Comparison of ENCODE assay signal across 8 mouse cellular contexts in the genomic region with DNA sequence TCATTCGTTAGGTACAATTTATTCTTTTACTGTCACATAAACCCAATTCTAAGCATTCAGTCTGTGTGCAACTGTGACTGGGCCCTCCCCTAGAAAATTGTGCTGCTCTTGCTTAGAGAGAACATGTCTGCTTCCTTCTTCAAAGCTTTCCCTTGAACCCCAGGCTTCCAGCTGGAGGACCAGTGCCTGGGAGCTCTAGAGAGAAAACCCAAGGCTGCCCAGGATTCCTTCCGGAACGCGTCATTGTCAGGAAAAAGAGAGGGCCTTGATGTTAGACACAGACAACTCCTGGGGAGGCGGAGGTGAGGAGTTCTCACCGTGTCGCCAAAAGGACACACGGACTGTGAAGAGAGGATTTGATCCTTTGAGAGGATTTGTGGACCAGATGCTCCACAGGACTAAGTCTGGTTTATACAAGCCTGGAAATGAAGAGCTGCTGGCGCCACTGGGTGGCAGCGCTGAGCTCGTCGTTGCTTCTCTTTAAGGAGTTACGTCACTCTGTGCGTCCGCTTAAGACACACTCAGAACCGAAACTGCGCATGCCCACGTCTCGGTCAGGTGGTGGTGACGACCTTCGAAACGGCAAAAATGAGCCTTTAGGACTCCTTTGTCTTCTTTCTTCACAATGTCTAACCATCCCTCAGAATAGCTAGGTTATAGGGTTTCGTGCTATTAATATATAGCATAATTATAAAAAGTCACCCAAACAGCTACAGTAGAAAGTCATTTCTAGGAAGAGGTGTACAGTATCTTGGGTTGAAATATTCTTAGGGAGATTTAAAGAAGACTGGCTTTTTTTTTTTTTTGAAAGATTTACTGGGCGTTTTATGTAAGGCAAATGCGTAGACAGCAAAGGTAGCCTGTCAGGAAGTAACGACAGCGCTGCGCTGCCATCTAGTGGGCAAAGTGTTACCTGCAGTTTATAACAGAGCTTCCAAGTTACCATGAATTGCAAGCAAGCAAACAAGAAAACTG. TPM values are rescaled to one million over a fixed set of nuclear protein-coding genes. Genes with fewer than 3 reads are reported as not detected.
DNase-seq lines count a peak whose midpoint lies in the region; ATAC-seq and TF ChIP-seq lines count a peak whose summit lies in the region.

No protein-coding gene starts in this region.

- peak overlapping the region; percentile 36 for H3K4me3 ChIP-seq in bone marrow, adult 2 months (replicated peaks; ENCODE audit: control insufficient read depth, low read depth, low read length)
- peak overlapping the region; percentile 42 for H3K4me3 ChIP-seq in embryonic facial prominence, embryonic 15.5 days (replicated peaks)
- peak overlapping the region; percentile 36 for H3K4me3 ChIP-seq in limb, embryonic 14.5 days (replicated peaks; ENCODE audit: low read length)
- H3K4me3 ChIP-seq in midbrain, postnatal 0 days (ENCODE audit: low read depth, low read length): peak overlapping the region; percentile 23; the same call in 1 of the 2 replicates

- H3K4me1 ChIP-seq in bone marrow, adult 2 months (ENCODE audit: control insufficient read depth, insufficient read depth, low read length): no peaks in the 10 kb centered on the region
- H3K4me1 ChIP-seq in embryonic facial prominence, embryonic 15.5 days: peaks cover 14% of the 10 kb centered on the region
- peaks cover 15% of the 10 kb centered on the region for H3K4me1 ChIP-seq in limb, embryonic 14.5 days (ENCODE audit: control insufficient read depth, insufficient read depth, low read length)
- H3K4me1 ChIP-seq in midbrain, postnatal 0 days (ENCODE audit: insufficient read depth, low read length): peaks cover under 1% of the 10 kb centered on the region; the same call in 1 of the 2 replicates

- no peaks in the 10 kb centered on the region for H3K27me3 ChIP-seq in embryonic facial prominence, embryonic 15.5 days
- H3K27me3 ChIP-seq in limb, embryonic 14.5 days (ENCODE audit: control insufficient read depth, insufficient read depth, low read length): no peaks in the 10 kb centered on the region
- H3K27me3 ChIP-seq in midbrain, postnatal 0 days (ENCODE audit: insufficient read depth, low read length): no peaks in the 10 kb centered on the region

- DNase-seq in 416B (ENCODE audit: low read depth): peak; percentile 99
- peak; percentile 91 for DNase-seq in heart, adult 8-10 months (ENCODE audit: low spot score)
- DNase-seq in kidney, adult 9 months: peak; percentile 97
- DNase-seq in limb, embryonic 14.5 days (ENCODE audit: low spot score): peak; percentile 98
- peak; percentile 99 for DNase-seq in midbrain, postnatal 0 days (ENCODE audit: low spot score)
- DNase-seq in spleen, postnatal 14 days (ENCODE audit: low spot score in 2 of 2): peak; percentile 83 to 88

- TF ChIP-seq POLR2A in bone marrow, adult 2 months (IDR thresholded peaks at IDR 0.05; ENCODE audit: borderline replicate concordance, control insufficient read depth, low read depth, low read length): no peak
- peak; percentile 47; the same call in 1 of the 2 replicates for TF ChIP-seq POLR2A in limb, embryonic 14.5 days (IDR thresholded peaks at IDR 0.05; ENCODE audit: borderline replicate concordance, extremely low read depth, insufficient read depth, insufficient read length)

- H3K9me3 ChIP-seq in embryonic facial prominence, embryonic 15.5 days (replicated peaks): no peaks in the 10 kb centered on the region
- no peaks in the 10 kb centered on the region for H3K9me3 ChIP-seq in limb, embryonic 14.5 days (ENCODE audit: control insufficient read depth, low read length)
- H3K9me3 ChIP-seq in midbrain, postnatal 0 days (ENCODE audit: low read length): no peaks in the 10 kb centered on the region

- H3K9ac ChIP-seq in embryonic facial prominence, embryonic 15.5 days: no peak overlapping the region
- H3K9ac ChIP-seq in limb, embryonic 14.5 days (ENCODE audit: low read depth, low read length, severe bottlenecking): peak overlapping the region; percentile 43; the same call in 1 of the 2 replicates
- peak overlapping the region; percentile 24; the same call in 1 of the 2 replicates for H3K9ac ChIP-seq in midbrain, postnatal 0 days (replicated peaks; ENCODE audit: low read length, poor library complexity, severe bottlenecking)

- 10% methylated on average over 28 of the region's 28 CpGs for WGBS in bone marrow, adult 2 months
- 7% methylated on average over 28 of the region's 28 CpGs for WGBS in embryonic facial prominence, embryonic 15.5 days
- WGBS in limb, embryonic 14.5 days: 5% methylated on average over 28 of the region's 28 CpGs
- 8% methylated on average over 28 of the region's 28 CpGs for WGBS in midbrain, postnatal 0 days

- peak; percentile 91 for ATAC-seq in embryonic facial prominence, embryonic 15.5 days (ENCODE audit: insufficient number of reproducible peaks, low FRiP score, low TSS enrichment, low read depth)
- ATAC-seq in limb, embryonic 14.5 days (ENCODE audit: low FRiP score, low read depth): peak; percentile 92
- ATAC-seq in midbrain, postnatal 0 days (ENCODE audit: low FRiP score): peak; percentile 94

- TF ChIP-seq CTCF in bone marrow, adult 2 months (IDR thresholded peaks at IDR 0.05; ENCODE audit: control insufficient read depth, insufficient read depth, low read length): peak; percentile 90
- peak; percentile 87 for TF ChIP-seq CTCF in midbrain, postnatal 0 days (IDR thresholded peaks at IDR 0.05)

- H3K36me3 ChIP-seq in embryonic facial prominence, embryonic 15.5 days: no peaks in the 10 kb centered on the region
- H3K36me3 ChIP-seq in limb, embryonic 14.5 days (ENCODE audit: control insufficient read depth, insufficient read depth, low read length): no peaks in the 10 kb centered on the region
- no peaks in the 10 kb centered on the region for H3K36me3 ChIP-seq in midbrain, postnatal 0 days (ENCODE audit: insufficient read depth, low read length)

- peak overlapping the region; percentile 48 for H3K4me2 ChIP-seq in embryonic facial prominence, embryonic 15.5 days (replicated peaks)
- H3K4me2 ChIP-seq in limb, embryonic 14.5 days (replicated peaks; ENCODE audit: low read depth, low read length, severe bottlenecking): peak overlapping the region; percentile 51
- H3K4me2 ChIP-seq in midbrain, postnatal 0 days (ENCODE audit: low read depth, low read length, poor library complexity, severe bottlenecking): peak overlapping the region; percentile 32

- no peak overlapping the region; the same call in 1 of the 2 replicates for H3K27ac ChIP-seq in bone marrow, adult 2 months (ENCODE audit: control insufficient read depth, insufficient read depth, low read depth, low read length, poor library complexity)
- H3K27ac ChIP-seq in embryonic facial prominence, embryonic 15.5 days (replicated peaks): peak overlapping the region; percentile 95
- peak overlapping the region; percentile 94 for H3K27ac ChIP-seq in limb, embryonic 14.5 days (replicated peaks; ENCODE audit: low read depth, low read length)
- H3K27ac ChIP-seq in midbrain, postnatal 0 days (ENCODE audit: low read depth, low read length): peak overlapping the region; percentile 87

RNA-seq across cellular contexts. Expression of gene Ubash3b, which starts 45.9 kb away (rescaled TPM):
- polyA plus RNA-seq in bone marrow, adult 2 months (2011; ENCODE audit: insufficient read depth, insufficient read length, low replicate concordance, missing spikeins): 11.5 and 33.4 TPM in 2 replicates
- polyA plus RNA-seq in embryonic facial prominence, embryonic 15.5 days (2015; fragmentation: Nextera tagmentation; extraction: Ambion mirVana): 8.0 and 8.2 TPM in 2 replicates
- total RNA-seq in heart, adult 8-10 months (2022): 1 to 10 TPM in 1 of 4 experiments, under 1 TPM in 3; 0.79 to 1.1 (median 0.97) TPM
- polyA plus RNA-seq in limb, embryonic 14.5 days (2012; rRNA removed): 6.1 and 7.8 TPM in 2 replicates
- polyA plus RNA-seq in limb, embryonic 14.5 days (2014; fragmentation: Nextera tagmentation; extraction: Ambion mirVana): 10.3 and 10.4 TPM in 2 replicates
- 30.2 and 32.3 TPM in 2 replicates for total RNA-seq in midbrain, postnatal 0 days (2014; rRNA removed)
- polyA plus RNA-seq in midbrain, postnatal 0 days (2015; fragmentation: Nextera tagmentation; extraction: Ambion mirVana): 23.1 and 23.6 TPM in 2 replicates
